Mouse (Mus musculus): ENCODE measurements around the gene Pdgfa. TPM values are rescaled to one million over a fixed set of nuclear protein-coding genes. Genes with fewer than 3 reads are reported as not detected.

The Pdgfa gene
- polyA plus RNA-seq, 1 experiment from 2014 or later = 19.1 TPM

GRCm38 (mm10) chr5:138947487-138947886, 49.7 kb downstream of the Pdgfa start:
- Histone ChIP-seq H3K27me3 (replicated peaks; ENCODE audit: control insufficient read depth, insufficient read depth, low read length) (no peaks in the 10 kb centered on the region), H3K4me2 (ENCODE audit: low read length) (no peak overlapping the region), H3K36me3 (ENCODE audit: control insufficient read depth, insufficient read depth) (no peaks in the 10 kb centered on the region), H3K9ac (replicated peaks; ENCODE audit: low read depth, low read length) (no peak overlapping the region), H3K9me3 (ENCODE audit: control insufficient read depth, low read length) (no peaks in the 10 kb centered on the region), H3K27ac (ENCODE audit: low read length) (no peak overlapping the region), H3K4me3 (replicated peaks; ENCODE audit: low read length) (no peak overlapping the region), H3K4me1 (replicated peaks; ENCODE audit: control insufficient read depth, insufficient read depth, low read length) (peaks cover 14% of the 10 kb centered on the region)
- no peak for ATAC-seq
- WGBS = 43% methylated on average over 5 of the region's 5 CpGs

GRCm38 (mm10) chr5:138946931-138947330, 50.2 kb downstream of the Pdgfa start:
- H3K9ac ChIP-seq (replicated peaks; ENCODE audit: low read depth, low read length) = no peak overlapping the region
- no peaks in the 10 kb centered on the region for H3K9me3 ChIP-seq (ENCODE audit: control insufficient read depth, low read length)
- H3K27ac ChIP-seq (ENCODE audit: low read length) = no peak overlapping the region
- WGBS = 61% methylated on average over 5 of the region's 5 CpGs
- H3K4me3 ChIP-seq (replicated peaks; ENCODE audit: low read length) = no peak overlapping the region
- no peak overlapping the region for H3K4me2 ChIP-seq (ENCODE audit: low read length)
- no peaks in the 10 kb centered on the region for H3K36me3 ChIP-seq (ENCODE audit: control insufficient read depth, insufficient read depth)
- peaks cover 14% of the 10 kb centered on the region for H3K4me1 ChIP-seq (replicated peaks; ENCODE audit: control insufficient read depth, insufficient read depth, low read length)
- ATAC-seq = no peak
- no peaks in the 10 kb centered on the region for H3K27me3 ChIP-seq (replicated peaks; ENCODE audit: control insufficient read depth, insufficient read depth, low read length)

GRCm38 (mm10) chr5:138945011-138945410, 52.2 kb downstream of the Pdgfa start:
- no peak overlapping the region for H3K4me2 ChIP-seq (ENCODE audit: low read length)
- H3K36me3 ChIP-seq (ENCODE audit: control insufficient read depth, insufficient read depth) = no peaks in the 10 kb centered on the region
- no peaks in the 10 kb centered on the region for H3K27me3 ChIP-seq (replicated peaks; ENCODE audit: control insufficient read depth, insufficient read depth, low read length)
- ATAC-seq = no peak
- no peaks in the 10 kb centered on the region for H3K9me3 ChIP-seq (ENCODE audit: control insufficient read depth, low read length)
- H3K27ac ChIP-seq (ENCODE audit: low read length) = no peak overlapping the region
- H3K9ac ChIP-seq (replicated peaks; ENCODE audit: low read depth, low read length) = no peak overlapping the region
- no peak overlapping the region for H3K4me3 ChIP-seq (replicated peaks; ENCODE audit: low read length)
- 80% methylated on average over 3 of the region's 3 CpGs for WGBS
- H3K4me1 ChIP-seq (replicated peaks; ENCODE audit: control insufficient read depth, insufficient read depth, low read length) = peaks cover 14% of the 10 kb centered on the region

- H3K27me3 ChIP-seq (replicated peaks; ENCODE audit: control insufficient read depth, insufficient read depth, low read length) = no peaks in the 10 kb centered on the region
- WGBS = 89% methylated on average over 7 of the region's 7 CpGs
- H3K9me3 ChIP-seq (ENCODE audit: control insufficient read depth, low read length) = no peaks in the 10 kb centered on the region
- no peaks in the 10 kb centered on the region for H3K36me3 ChIP-seq (ENCODE audit: control insufficient read depth, insufficient read depth)
- H3K9ac ChIP-seq (replicated peaks; ENCODE audit: low read depth, low read length) = no peak overlapping the region
- no peak overlapping the region for H3K27ac ChIP-seq (ENCODE audit: low read length)
- no peak for ATAC-seq
- no peak overlapping the region for H3K4me2 ChIP-seq (ENCODE audit: low read length)
- no peak overlapping the region for H3K4me3 ChIP-seq (replicated peaks; ENCODE audit: low read length)
- peaks cover 14% of the 10 kb centered on the region for H3K4me1 ChIP-seq (replicated peaks; ENCODE audit: control insufficient read depth, insufficient read depth, low read length)
Observed at GRCm38 (mm10) chr5:138944551-138944950, 52.6 kb downstream of the Pdgfa start.

GRCm38 (mm10) chr5:138941842-138942241, 55.3 kb downstream of the Pdgfa start:
- ATAC-seq = no peak
- 85% methylated on average over 8 of the region's 8 CpGs for WGBS
- Histone ChIP-seq H3K27ac (ENCODE audit: low read length) (no peak overlapping the region), H3K4me3 (replicated peaks; ENCODE audit: low read length) (no peak overlapping the region), H3K4me1 (replicated peaks; ENCODE audit: control insufficient read depth, insufficient read depth, low read length) (no peaks in the 10 kb centered on the region), H3K4me2 (ENCODE audit: low read length) (no peak overlapping the region), H3K36me3 (ENCODE audit: control insufficient read depth, insufficient read depth) (no peaks in the 10 kb centered on the region), H3K27me3 (replicated peaks; ENCODE audit: control insufficient read depth, insufficient read depth, low read length) (no peaks in the 10 kb centered on the region), H3K9ac (replicated peaks; ENCODE audit: low read depth, low read length) (no peak overlapping the region), H3K9me3 (ENCODE audit: control insufficient read depth, low read length) (no peaks in the 10 kb centered on the region)

GRCm38 (mm10) chr5:138940576-138940975, 56.6 kb downstream of the Pdgfa start:
- Histone ChIP-seq H3K27ac (ENCODE audit: low read length) (no peak overlapping the region), H3K36me3 (ENCODE audit: control insufficient read depth, insufficient read depth) (no peaks in the 10 kb centered on the region), H3K9me3 (ENCODE audit: control insufficient read depth, low read length) (no peaks in the 10 kb centered on the region), H3K4me3 (replicated peaks; ENCODE audit: low read length) (no peak overlapping the region), H3K9ac (replicated peaks; ENCODE audit: low read depth, low read length) (no peak overlapping the region), H3K4me2 (ENCODE audit: low read length) (no peak overlapping the region), H3K27me3 (replicated peaks; ENCODE audit: control insufficient read depth, insufficient read depth, low read length) (no peaks in the 10 kb centered on the region), H3K4me1 (replicated peaks; ENCODE audit: control insufficient read depth, insufficient read depth, low read length) (no peaks in the 10 kb centered on the region)
- ATAC-seq = no peak
- WGBS = 72% methylated on average over 4 of the region's 4 CpGs

- H3K4me3 ChIP-seq (replicated peaks; ENCODE audit: low read length) = no peak overlapping the region
- 78% methylated on average over 3 of the region's 3 CpGs for WGBS
- no peak overlapping the region for H3K27ac ChIP-seq (ENCODE audit: low read length)
- H3K27me3 ChIP-seq (replicated peaks; ENCODE audit: control insufficient read depth, insufficient read depth, low read length) = no peaks in the 10 kb centered on the region
- H3K9me3 ChIP-seq (ENCODE audit: control insufficient read depth, low read length) = no peaks in the 10 kb centered on the region
- no peaks in the 10 kb centered on the region for H3K36me3 ChIP-seq (ENCODE audit: control insufficient read depth, insufficient read depth)
- H3K9ac ChIP-seq (replicated peaks; ENCODE audit: low read depth, low read length) = no peak overlapping the region
- no peak for ATAC-seq
- no peak overlapping the region for H3K4me2 ChIP-seq (ENCODE audit: low read length)
- no peaks in the 10 kb centered on the region for H3K4me1 ChIP-seq (replicated peaks; ENCODE audit: control insufficient read depth, insufficient read depth, low read length)
Observed at GRCm38 (mm10) chr5:138938572-138939163, 58.5 kb downstream of the Pdgfa start.

GRCm38 (mm10) chr5:138936399-138937089, 60.6 kb downstream of the Pdgfa start:
- Histone ChIP-seq H3K4me3 (replicated peaks; ENCODE audit: low read length) (no peak overlapping the region), H3K9ac (replicated peaks; ENCODE audit: low read depth, low read length) (no peak overlapping the region), H3K27me3 (replicated peaks; ENCODE audit: control insufficient read depth, insufficient read depth, low read length) (no peaks in the 10 kb centered on the region), H3K4me1 (replicated peaks; ENCODE audit: control insufficient read depth, insufficient read depth, low read length) (peaks cover 11% of the 10 kb centered on the region), H3K4me2 (ENCODE audit: low read length) (no peak overlapping the region), H3K27ac (ENCODE audit: low read length) (no peak overlapping the region), H3K9me3 (ENCODE audit: control insufficient read depth, low read length) (no peaks in the 10 kb centered on the region), H3K36me3 (ENCODE audit: control insufficient read depth, insufficient read depth) (no peaks in the 10 kb centered on the region)
- ATAC-seq = no peak
- 84% methylated on average over 8 of the region's 8 CpGs for WGBS

- H3K36me3 ChIP-seq (ENCODE audit: control insufficient read depth, insufficient read depth) = no peaks in the 10 kb centered on the region
- peaks cover 11% of the 10 kb centered on the region for H3K4me1 ChIP-seq (replicated peaks; ENCODE audit: control insufficient read depth, insufficient read depth, low read length)
- no peak overlapping the region for H3K9ac ChIP-seq (replicated peaks; ENCODE audit: low read depth, low read length)
- H3K4me2 ChIP-seq (ENCODE audit: low read length) = no peak overlapping the region
- no peak for ATAC-seq
- no peak overlapping the region for H3K27ac ChIP-seq (ENCODE audit: low read length)
- H3K9me3 ChIP-seq (ENCODE audit: control insufficient read depth, low read length) = no peaks in the 10 kb centered on the region
- H3K4me3 ChIP-seq (replicated peaks; ENCODE audit: low read length) = no peak overlapping the region
- 38% methylated on average over 6 of the region's 6 CpGs for WGBS
- no peaks in the 10 kb centered on the region for H3K27me3 ChIP-seq (replicated peaks; ENCODE audit: control insufficient read depth, insufficient read depth, low read length)
Observed at GRCm38 (mm10) chr5:138934540-138934939, 62.6 kb downstream of the Pdgfa start.
